Mouse (Mus musculus) MEL (cell line): ENCODE results near the gene Lect2.

Experiments used
- CTCF ChIP-seq, 3 experiments: IDR thresholded peaks in 2 of 3; conservative IDR thresholded peaks in 1 of 3; 2 replicates each; pipeline ENCODE4 v1.5.1; 2011 to 2012; ENCODE audit warnings: low read length in 3 of 3, low read depth in 2 of 3, mild to moderate bottlenecking in 2 of 3, improper control_type of control experiment in 1 of 3, inconsistent platforms in 1 of 3, mixed read lengths in 1 of 3, moderate library complexity in 1 of 3; ENCODE audit not compliant: control insufficient read depth in 1 of 3, insufficient read depth in 1 of 3, poor library complexity in 1 of 3, severe bottlenecking in 1 of 3
- E2F4 ChIP-seq: IDR thresholded peaks from 2 replicates; pipeline ENCODE4 v1.6.1; 2011; ENCODE audit warnings: low read depth, low read length, improper control_type of control experiment, borderline replicate concordance
- ELF1 ChIP-seq: IDR thresholded peaks from 2 replicates; pipeline ENCODE4 v1.6.1; 2014; ENCODE audit warnings: low read depth, mild to moderate bottlenecking, inconsistent platforms, low read length, improper control_type of control experiment, moderate library complexity
- EP300 ChIP-seq, 2 experiments: IDR thresholded peaks; 2 replicates each; pipeline ENCODE4 v1.6.1; 2011; ENCODE audit warnings: improper control_type of control experiment in 2 of 2, low read length in 2 of 2, low read depth in 1 of 2, mild to moderate bottlenecking in 1 of 2
- JUND ChIP-seq: IDR thresholded peaks from 2 replicates; pipeline ENCODE4 v1.6.1; 2011; ENCODE audit warnings: low read depth, mild to moderate bottlenecking, improper control_type of control experiment, low read length
- MEF2A ChIP-seq: IDR thresholded peaks from 2 replicates; pipeline ENCODE4 v1.6.1; 2014; ENCODE audit warnings: low read depth, mild to moderate bottlenecking, inconsistent platforms, low read length, improper control_type of control experiment; ENCODE audit not compliant: poor library complexity, insufficient replicate concordance, severe bottlenecking; ENCODE audit errors: extremely low read depth

DNA sequence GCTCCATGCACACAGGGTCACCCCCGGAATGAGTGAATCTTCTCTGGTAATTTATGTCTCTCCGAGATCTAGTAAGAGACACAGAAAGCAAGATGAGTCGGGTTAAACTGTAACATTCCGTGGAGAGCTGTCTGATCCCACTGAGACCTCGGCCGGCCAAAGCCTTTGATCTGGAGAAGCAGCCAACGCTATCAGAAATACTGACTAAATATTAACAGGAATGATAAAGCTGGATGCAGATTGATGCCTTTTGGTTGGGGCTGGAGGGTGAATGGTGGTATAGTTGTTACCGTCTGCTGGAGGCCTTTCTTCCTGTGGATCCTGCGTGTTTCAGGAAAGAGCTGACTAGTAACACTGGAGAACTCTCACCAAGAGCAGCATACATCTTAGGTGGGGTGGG, at the start of gene Lect2:
- TF ChIP-seq ELF1 (no peak), CTCF (IDR thresholded peaks at IDR 0.05 in 2 of 3, conservative IDR thresholded peaks at IDR 0.05 in 1 of 3; ENCODE audit: control insufficient read depth in 1 of 3, insufficient read depth in 1 of 3, low read depth in 2 of 3, low read length in 3 of 3, poor library complexity in 1 of 3, severe bottlenecking in 1 of 3) (no peak), MEF2A (no peak), E2F4 (no peak), EP300 (IDR thresholded peaks at IDR 0.05; ENCODE audit: low read depth in 1 of 2, low read length in 2 of 2) (no peak), JUND (no peak)
